Mouse (Mus musculus): ENCODE measurements at regions not wholly inside any gene's neighbourhood (a gene's known extent, or its start where the extent isn't known, plus 50 kb on each side); places are given as distances from the start of the nearest gene placed in this dataset.

DNA sequence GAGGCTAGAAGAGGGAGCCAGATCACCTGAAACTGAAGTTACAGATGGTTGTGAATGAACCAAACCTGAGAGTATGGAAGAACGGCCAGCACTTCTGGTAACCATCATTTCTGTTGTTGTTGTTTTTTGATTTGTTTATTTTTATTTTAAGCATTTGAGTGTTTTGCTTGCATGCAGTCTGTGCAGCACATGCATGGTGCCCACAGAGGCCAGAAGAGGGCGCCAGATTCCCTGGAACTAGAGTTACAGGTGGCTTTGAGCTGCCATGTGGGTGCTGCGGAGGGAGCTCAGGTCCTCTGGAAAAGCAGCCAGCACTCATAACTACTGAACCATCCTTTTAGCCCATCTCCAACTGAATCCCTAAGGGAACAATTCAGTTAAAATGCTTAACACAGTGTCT lies 159.7 kb downstream of the Gpat3 start:
- no peak for DNase-seq (ENCODE audit: low spot score in 2 of 2)

DNA sequence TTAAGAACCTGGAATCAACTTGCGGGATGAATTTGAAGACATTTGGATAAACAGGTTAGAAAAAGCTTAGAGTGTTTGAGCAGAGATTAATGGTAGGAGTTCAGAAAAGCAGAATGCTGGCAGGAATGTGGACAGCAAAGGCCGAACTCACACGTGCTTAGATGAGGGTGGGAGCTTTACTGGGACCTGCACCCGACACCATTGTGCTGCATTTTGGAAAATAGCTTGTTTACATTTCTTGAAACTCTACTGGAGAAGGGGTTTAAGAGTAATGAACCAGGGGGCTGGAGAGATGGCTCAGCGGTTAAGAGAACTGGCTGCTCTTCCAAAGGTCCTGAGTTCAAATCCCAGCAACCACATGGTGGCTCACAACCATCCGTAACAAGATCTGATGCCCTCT lies 154.9 kb downstream of the Gpat3 start:
- DNase-seq (ENCODE audit: low spot score in 2 of 2) = no peak

DNA sequence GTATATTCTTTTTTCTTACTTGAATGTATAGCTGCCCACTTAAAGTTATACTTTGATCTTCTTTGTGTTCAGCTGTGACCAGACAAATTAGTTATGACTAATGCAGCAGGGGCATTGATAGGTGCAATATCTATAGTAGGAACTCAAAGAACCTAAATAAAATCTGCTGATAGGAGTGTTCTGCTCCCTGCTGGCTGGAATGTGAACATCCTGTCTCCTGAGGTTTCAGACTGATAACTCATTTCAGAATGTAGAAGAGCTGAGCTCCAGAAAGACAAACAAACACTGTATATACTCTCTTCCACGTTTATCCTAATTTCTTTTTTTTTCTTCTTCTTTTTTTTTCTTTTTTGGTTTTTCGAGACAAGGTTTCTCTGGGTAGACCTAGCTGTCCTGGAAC lies 146.9 kb downstream of the Gpat3 start:
- DNase-seq (ENCODE audit: low spot score in 2 of 2) = no peak

DNA sequence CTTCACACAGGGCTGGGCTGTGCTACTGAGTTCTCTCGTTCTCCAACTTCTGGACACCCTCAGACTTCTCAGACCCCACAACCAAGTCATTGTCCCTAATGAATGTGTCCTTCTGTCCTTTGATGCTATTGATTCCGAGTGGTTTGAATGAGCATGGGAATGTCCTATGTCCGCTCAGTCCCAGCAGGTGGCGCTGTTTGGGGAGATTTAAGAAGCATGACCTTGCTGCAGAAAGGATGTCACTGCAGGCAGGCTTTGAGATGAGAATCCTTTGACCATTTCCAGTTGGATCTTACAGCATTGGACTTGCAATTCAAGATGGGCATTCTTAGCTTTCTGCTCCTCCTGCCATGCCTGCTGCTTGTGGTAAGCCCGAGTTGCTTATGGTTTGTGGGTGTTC lies 146.1 kb downstream of the Gpat3 start:
- DNase-seq (ENCODE audit: low spot score in 2 of 2) = no peak

DNA sequence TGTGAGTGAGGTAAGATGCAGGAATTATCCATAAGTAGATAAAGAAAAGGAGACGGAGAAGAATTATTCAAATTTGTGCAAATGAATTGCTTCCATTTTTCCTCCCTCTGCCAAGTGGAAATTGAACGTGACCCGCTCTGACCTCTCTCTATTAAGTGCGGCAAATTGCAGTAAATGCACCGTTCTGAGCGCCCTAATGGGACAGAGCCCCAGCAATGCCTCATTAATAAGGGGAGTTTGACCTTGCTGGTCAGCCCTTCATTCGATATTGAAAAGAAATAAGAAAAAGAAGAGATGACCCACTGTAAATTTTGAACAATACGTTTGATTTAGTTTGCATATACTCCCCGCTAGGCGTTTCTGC lies 137.0 kb downstream of the Gpat3 start:
- DNase-seq (ENCODE audit: low spot score in 2 of 2) = no peak

DNA sequence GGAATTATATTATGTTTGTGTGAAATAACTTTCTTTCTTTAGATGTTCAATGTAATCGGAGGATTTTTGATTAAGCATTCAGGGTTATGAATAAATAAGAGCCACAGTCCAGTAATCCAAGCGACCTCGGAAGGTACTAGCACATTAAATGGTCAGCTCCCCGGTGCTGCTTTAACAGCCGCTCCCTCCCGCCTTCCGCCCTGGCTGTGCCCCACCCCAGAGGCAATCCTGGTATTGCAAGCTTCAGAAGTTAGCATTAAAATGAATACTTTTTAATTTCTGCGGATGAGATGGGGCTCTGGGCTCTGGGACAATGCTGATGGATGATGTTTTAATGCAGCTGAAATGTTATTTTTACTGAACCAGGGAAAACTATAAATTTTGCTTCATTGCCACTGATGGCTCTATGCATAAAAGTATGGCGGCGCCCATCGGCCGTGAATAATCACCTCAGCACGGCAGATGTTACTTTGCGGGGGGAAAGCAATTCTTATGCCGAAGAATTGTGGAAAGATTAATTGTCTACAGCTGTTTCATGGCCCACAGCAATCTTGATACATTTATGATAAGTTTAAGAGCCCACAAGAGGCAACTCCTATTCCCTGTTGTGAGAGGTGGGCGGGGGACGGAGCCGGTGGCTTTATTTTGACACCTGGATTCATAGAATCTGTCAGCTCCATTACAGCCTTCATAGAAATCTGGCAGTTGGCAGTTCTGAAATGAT lies 136.5 kb downstream of the Gpat3 start:
- no peak for DNase-seq (ENCODE audit: low spot score in 2 of 2)

DNA sequence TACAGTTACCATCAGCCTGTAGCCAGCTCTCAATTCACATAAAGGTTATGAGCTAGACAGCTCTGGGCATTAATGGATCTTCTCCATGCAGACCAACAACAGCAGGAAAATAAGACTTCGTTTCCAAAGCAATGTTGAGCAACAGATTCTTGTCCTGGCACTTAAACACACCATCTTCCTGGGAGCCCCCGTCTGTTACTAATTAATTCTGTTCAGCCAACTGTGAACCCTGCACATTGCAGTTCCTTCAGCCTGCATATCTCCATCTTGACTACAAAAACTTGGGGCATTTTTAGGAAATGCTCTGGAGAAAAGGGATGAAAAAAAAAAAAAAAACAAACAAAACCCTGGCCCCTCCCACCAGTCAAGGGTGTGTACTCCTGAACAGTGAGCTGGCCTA lies 131.2 kb downstream of the Gpat3 start:
- no peak for DNase-seq (ENCODE audit: low spot score in 2 of 2)

DNA sequence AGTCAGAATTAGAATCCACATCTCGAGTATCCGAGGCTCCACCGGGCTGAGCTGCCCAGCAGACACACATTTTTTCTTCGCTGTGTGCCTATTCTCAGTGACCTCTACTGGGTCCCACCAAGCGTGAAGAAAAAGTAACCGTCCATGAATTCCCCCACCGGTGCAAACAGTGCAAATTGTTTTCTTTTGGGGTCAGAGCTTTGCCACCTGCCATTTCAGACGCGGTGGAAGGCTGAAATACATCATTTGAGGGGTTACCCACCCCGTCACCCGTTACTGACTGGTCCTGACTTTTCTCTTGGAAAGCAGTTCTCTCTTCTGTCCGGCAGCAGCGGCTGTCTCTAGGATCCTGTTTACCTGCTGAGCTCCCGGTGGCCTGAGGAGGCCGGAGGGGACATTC lies 105.7 kb downstream of the Gpat3 start:
- no peak for DNase-seq (ENCODE audit: low spot score in 2 of 2)

Data from gastrocnemius, adult 8-10 months (tissue).